Mouse (Mus musculus) heart, embryonic 11.5 days (tissue): ENCODE results near the gene Lmbrd2. TPM values are rescaled to one million over a fixed set of nuclear protein-coding genes. Genes with fewer than 3 reads are reported as not detected.

Experiments used
- ATAC-seq: fragments of 200-750 bp; cut with Nextera tagmentation; replicated peaks from 2 replicates; pipeline ENCODE4 v1.8.0; 2017; ENCODE audit warnings: moderate library complexity; ENCODE audit not compliant: insufficient number of reproducible peaks, low FRiP score, low TSS enrichment
- H3K27ac ChIP-seq: fragments of 300-500 bp; sonication (generic); 2 replicates; pipeline ENCODE4 v1.5.1; 2014; ENCODE audit warnings: mild to moderate bottlenecking, low read depth, low read length
- H3K27me3 ChIP-seq: fragments of 300-500 bp; sonication (generic); 2 replicates; pipeline ENCODE4 v1.6.1; 2014; ENCODE audit warnings: mild to moderate bottlenecking, low read length, mixed read lengths; ENCODE audit not compliant: control insufficient read depth, insufficient read depth
- H3K36me3 ChIP-seq: fragments of 300-500 bp; sonication (generic); 2 replicates; pipeline ENCODE4 v1.6.1; 2014; ENCODE audit warnings: mild to moderate bottlenecking, low read length, moderate library complexity, mixed read lengths; ENCODE audit not compliant: control insufficient read depth, insufficient read depth
- H3K4me1 ChIP-seq: fragments of 300-500 bp; sonication (generic); 2 replicates; pipeline ENCODE4 v1.6.1; 2014; ENCODE audit warnings: low read length; ENCODE audit not compliant: control insufficient read depth, insufficient read depth
- H3K4me2 ChIP-seq: fragments of 300-500 bp; sonication (generic); 2 replicates; pipeline ENCODE4 v1.6.1; 2014; ENCODE audit warnings: mild to moderate bottlenecking, moderate library complexity
- H3K4me3 ChIP-seq: fragments of 300-500 bp; sonication (generic); 2 replicates; pipeline ENCODE4 v1.5.1; 2014; ENCODE audit warnings: low read depth, low read length
- H3K9ac ChIP-seq: fragments of 300-500 bp; sonication (generic); 2 replicates; pipeline ENCODE4 v1.6.1; 2014; ENCODE audit warnings: mild to moderate bottlenecking, low read depth, low read length, moderate library complexity
- H3K9me3 ChIP-seq: fragments of 300-500 bp; sonication (generic); replicated peaks from 2 replicates; pipeline ENCODE4 v1.6.1; 2016; ENCODE audit warnings: low read length; ENCODE audit not compliant: control insufficient read depth
- WGBS: fragments of 180-500 bp; shearing (Covaris S2); extraction: QIAGEN DNeasy Blood & Tissue Kit; methylation state at CpG from one replicate; pipeline ENCODE4 v1.1.7; 2014; ENCODE audit not compliant: insufficient replicate concordance; 5-methylcytosine and 5-hydroxymethylcytosine counted together
- polyA plus RNA-seq: library from polyadenylated mRNA; unstranded; fragments of >200 nt; fragmentation: Nextera tagmentation; extraction: Ambion mirVana; gene quantifications from 2 replicates; pipeline ENCODE4 v1.2.1, GENCODE M21; 2014

Gene Lmbrd2
- polyA plus RNA-seq, 1 experiment from 2014 or later: 4.3 TPM

DNA sequence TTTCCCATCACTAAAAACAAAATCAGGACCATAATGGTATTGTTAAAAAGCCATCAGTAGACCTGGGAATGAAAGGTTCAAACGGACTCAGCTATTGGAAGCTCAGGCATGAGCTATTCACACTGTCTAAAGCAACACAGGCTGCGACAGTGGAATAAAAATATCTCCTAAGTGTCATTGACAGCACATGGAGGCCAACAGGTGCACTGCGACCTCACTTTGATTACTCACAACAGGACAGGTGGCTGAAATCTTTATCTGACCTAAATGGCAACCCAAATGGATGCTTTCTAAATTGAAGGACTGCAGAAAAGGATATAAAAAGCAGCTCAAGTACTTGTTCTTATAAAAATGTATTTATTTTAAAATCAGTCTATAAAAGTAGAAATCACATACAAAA lies 28.7 kb upstream of the Lmbrd2 start:
- H3K4me1 ChIP-seq: no peaks in the 10 kb centered on the region
- H3K27ac ChIP-seq: no peak overlapping the region
- no peak overlapping the region for H3K4me3 ChIP-seq
- H3K27me3 ChIP-seq: no peaks in the 10 kb centered on the region
- no peak overlapping the region for H3K9ac ChIP-seq
- 80% methylated on average over 3 of the region's 3 CpGs for WGBS
- peaks cover 11% of the 10 kb centered on the region for H3K36me3 ChIP-seq
- no peaks in the 10 kb centered on the region for H3K9me3 ChIP-seq
- H3K4me2 ChIP-seq: no peak overlapping the region
- no peak for ATAC-seq

DNA sequence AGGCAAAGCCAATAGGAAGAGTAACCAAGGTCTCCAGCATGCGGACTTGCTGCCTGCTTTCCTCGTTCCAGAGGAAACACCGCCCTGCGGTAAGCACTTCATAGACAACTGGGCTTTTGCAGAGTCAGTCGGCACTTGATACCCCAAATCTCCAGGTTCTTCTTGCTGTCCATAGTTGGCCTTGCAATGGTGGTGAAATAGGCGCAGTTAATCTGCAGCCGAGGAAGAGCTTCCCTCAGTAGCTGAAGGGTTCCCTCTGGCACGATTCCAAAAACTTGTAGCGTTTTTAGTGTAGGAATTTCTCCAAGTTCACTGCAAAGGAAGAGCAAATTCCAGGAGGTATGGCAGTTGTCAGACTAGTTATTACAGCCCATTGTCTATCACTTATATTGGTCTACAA lies 26.8 kb upstream of the Lmbrd2 start:
- 81% methylated on average over 9 of the region's 9 CpGs for WGBS
- Histone ChIP-seq H3K9me3 (no peaks in the 10 kb centered on the region), H3K4me1 (no peaks in the 10 kb centered on the region), H3K27me3 (no peaks in the 10 kb centered on the region), H3K4me2 (no peak overlapping the region), H3K9ac (no peak overlapping the region), H3K27ac (no peak overlapping the region), H3K36me3 (peaks cover 10% of the 10 kb centered on the region), H3K4me3 (no peak overlapping the region)
- ATAC-seq: no peak

DNA sequence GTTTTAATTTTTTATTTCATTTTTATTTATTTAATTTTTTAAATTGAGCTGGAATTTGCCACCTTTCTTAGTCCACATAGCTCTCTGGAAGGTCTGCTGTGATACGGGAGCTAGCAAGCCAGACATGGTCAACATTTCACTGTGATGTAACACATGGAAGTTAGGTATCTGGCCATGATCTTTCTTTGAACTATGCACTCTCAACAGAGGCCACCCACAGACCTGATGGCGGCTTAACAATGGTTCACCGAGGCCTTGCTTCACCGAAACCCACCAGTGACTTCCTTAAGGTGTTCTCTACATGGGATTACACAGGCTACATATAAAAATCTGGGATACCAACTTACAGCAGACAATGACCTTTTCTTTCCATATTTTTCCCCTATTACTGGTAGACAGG lies 26.2 kb upstream of the Lmbrd2 start:
- H3K4me1 ChIP-seq: no peaks in the 10 kb centered on the region
- no peak overlapping the region for H3K4me2 ChIP-seq
- H3K27me3 ChIP-seq: no peaks in the 10 kb centered on the region
- H3K27ac ChIP-seq: no peak overlapping the region
- H3K4me3 ChIP-seq: no peak overlapping the region
- H3K9ac ChIP-seq: no peak overlapping the region
- ATAC-seq: no peak
- WGBS: 78% methylated on average over 4 of the region's 4 CpGs
- peaks cover 14% of the 10 kb centered on the region for H3K36me3 ChIP-seq
- no peaks in the 10 kb centered on the region for H3K9me3 ChIP-seq

DNA sequence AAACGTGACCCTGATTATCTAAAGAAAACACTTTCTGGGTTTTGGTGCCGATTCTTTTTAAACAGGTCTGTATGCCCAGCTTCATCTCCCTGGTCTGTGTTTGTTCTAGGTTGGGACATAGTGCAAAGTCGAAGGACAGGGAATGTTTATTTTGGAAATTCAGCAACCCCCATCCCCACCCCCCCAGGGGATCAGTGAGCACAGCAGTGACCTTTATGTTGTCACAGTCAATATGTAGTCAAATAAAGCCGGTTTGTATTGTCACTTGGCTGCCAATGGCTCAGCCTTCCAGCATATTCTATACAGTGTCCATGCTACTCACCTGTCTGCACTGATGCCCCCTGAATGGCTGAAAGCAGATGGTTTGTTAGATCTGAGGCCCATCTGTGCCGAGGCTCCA lies 25.8 kb upstream of the Lmbrd2 start:
- H3K4me3 ChIP-seq: no peak overlapping the region
- no peak overlapping the region for H3K27ac ChIP-seq
- no peak overlapping the region for H3K4me2 ChIP-seq
- WGBS: 60% methylated on average over 5 of the region's 5 CpGs
- no peaks in the 10 kb centered on the region for H3K9me3 ChIP-seq
- H3K36me3 ChIP-seq: peaks cover 15% of the 10 kb centered on the region
- no peaks in the 10 kb centered on the region for H3K27me3 ChIP-seq
- no peak for ATAC-seq
- no peak overlapping the region for H3K9ac ChIP-seq
- no peaks in the 10 kb centered on the region for H3K4me1 ChIP-seq

DNA sequence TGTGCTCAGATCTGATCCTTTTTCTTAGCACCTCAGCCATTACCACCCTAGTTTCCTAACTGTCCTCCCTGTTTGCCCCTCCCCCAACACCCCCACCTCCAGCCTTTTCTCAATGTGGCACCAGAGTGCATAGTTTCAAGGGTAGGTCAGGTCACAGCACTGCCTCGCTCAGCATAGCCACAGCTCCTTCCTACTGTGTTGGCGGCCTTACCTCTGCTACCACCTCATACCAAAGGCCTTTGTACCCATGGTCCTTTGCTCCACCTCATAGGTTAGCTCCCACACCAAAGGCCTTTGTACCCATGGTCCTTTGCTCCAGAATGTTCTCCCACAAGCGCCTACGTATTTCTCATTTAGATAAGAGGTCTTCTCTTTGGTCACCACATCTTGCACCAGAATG lies 21.5 kb upstream of the Lmbrd2 start:
- Histone ChIP-seq H3K9ac (no peak overlapping the region), H3K4me1 (no peaks in the 10 kb centered on the region), H3K27me3 (no peaks in the 10 kb centered on the region), H3K9me3 (no peaks in the 10 kb centered on the region), H3K4me3 (no peak overlapping the region), H3K27ac (no peak overlapping the region), H3K36me3 (peaks cover 32% of the 10 kb centered on the region), H3K4me2 (no peak overlapping the region)
- whole genome bisulfite sequencing: 85% methylated on average over 4 of the region's 4 CpGs
- ATAC-seq: no peak

DNA sequence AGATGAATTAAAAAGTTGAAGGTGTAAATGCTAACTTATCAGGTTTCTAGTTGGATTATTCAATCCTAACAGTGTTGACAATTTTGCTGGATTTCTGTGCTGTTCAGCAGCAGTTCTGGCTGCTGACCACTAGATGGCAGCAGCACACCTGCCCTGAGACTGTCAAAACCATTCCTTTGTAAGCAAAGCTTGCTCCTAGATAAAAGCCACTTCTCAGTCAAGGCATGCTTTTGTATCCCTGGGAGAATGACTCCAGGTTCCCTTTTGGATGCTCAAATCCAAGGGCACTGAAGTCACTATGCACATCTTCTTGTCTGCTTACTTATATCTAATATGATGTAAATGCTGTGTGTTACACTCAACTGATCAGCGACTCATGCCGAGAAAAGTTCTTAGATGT lies 20.3 kb upstream of the Lmbrd2 start:
- Histone ChIP-seq H3K27ac (no peak overlapping the region), H3K4me1 (no peaks in the 10 kb centered on the region), H3K4me3 (no peak overlapping the region), H3K9me3 (no peaks in the 10 kb centered on the region), H3K4me2 (no peak overlapping the region), H3K9ac (no peak overlapping the region), H3K27me3 (no peaks in the 10 kb centered on the region), H3K36me3 (peaks cover 38% of the 10 kb centered on the region)
- ATAC-seq: no peak
- 95% methylated on average over 2 of the region's 2 CpGs for WGBS

DNA sequence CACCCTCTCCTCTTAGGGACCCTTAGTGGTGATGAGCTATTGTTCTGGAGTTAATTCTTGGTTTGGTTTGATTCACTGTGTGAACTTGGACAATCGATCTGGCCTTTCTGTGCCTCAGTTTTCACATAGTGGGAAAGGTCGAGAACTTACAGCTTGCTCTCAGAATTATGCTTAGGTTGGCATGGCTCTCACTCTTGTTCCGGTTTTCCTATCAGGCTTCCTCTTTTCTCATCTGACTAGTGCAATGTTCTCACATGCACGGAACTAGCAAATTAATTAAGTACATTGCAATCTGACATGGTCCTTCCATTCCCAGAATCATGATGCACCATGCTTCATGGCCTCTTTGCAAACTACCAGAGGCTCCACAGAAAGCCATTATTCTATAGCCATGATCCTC lies 17.4 kb upstream of the Lmbrd2 start:
- no peaks in the 10 kb centered on the region for H3K27me3 ChIP-seq
- no peak for ATAC-seq
- H3K4me1 ChIP-seq: no peaks in the 10 kb centered on the region
- WGBS: 91% methylated on average over 4 of the region's 4 CpGs
- peaks cover 30% of the 10 kb centered on the region for H3K36me3 ChIP-seq
- no peaks in the 10 kb centered on the region for H3K9me3 ChIP-seq
- H3K4me3 ChIP-seq: no peak overlapping the region
- H3K27ac ChIP-seq: no peak overlapping the region
- H3K4me2 ChIP-seq: no peak overlapping the region
- H3K9ac ChIP-seq: no peak overlapping the region

DNA sequence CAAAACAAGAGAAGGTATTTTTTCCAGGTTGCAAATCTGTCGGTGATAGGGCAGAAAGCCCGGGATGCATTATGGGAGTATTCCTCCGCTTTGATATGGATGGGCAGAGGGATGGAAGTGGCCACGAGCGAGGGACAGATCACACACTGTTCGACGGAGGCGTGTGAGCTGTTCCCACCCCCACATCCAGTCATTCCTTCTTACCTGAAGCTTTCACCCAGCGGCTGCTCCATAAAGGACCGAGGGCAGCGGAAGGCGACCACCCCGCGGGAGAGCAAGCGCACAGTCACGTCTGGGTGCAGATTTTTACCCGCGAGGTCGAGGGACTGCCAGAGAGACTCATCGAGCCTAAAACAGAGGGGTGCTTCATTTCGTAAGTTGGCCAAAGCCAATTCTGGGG lies 15.5 kb upstream of the Lmbrd2 start:
- Histone ChIP-seq H3K4me1 (no peaks in the 10 kb centered on the region), H3K4me3 (no peak overlapping the region), H3K9me3 (no peaks in the 10 kb centered on the region), H3K4me2 (no peak overlapping the region), H3K36me3 (peaks cover 28% of the 10 kb centered on the region), H3K9ac (no peak overlapping the region), H3K27me3 (no peaks in the 10 kb centered on the region), H3K27ac (no peak overlapping the region)
- no peak for ATAC-seq
- 94% methylated on average over 21 of the region's 21 CpGs for WGBS

DNA sequence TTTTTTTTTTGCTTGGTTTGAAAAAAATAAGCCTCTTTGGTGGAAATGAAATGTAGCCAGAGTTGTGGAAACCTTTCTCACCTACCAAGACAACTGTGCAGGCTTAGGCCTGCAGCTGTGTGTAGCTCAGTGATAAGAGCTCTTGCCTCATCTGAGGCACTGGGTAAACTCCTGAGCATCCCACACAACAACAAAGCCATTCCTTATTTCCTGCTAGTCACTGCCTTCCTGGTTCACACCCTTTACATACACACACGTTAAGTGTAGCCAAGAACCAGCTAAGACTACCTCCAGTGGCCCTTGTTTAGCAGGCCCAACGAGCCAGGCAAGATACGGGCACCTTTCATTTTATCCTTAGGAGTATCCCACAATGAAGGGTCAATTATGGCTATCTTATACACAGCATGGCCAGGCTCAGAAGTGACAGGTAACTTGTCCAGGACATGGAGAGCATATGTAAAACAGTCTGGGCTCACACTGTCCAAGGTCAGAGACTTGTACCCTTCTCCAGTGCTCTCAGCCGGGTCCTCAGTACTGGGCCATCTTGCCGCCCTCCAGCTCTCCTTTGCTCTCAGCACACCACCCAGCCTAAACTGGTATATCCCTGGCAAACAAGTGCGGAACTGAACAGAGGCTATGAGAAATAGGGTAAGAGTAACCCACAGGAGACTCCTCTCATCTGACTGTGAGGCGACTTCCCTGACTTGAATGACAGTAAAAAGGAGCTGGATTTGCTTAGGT lies 13.1 kb upstream of the Lmbrd2 start:
- no peak overlapping the region for H3K4me3 ChIP-seq
- H3K4me2 ChIP-seq: no peak overlapping the region
- no peak for ATAC-seq
- H3K27ac ChIP-seq: no peak overlapping the region
- 83% methylated on average over 7 of the region's 7 CpGs for WGBS
- no peaks in the 10 kb centered on the region for H3K27me3 ChIP-seq
- H3K9ac ChIP-seq: no peak overlapping the region
- H3K9me3 ChIP-seq: no peaks in the 10 kb centered on the region
- no peaks in the 10 kb centered on the region for H3K4me1 ChIP-seq
- peaks cover 29% of the 10 kb centered on the region for H3K36me3 ChIP-seq
